Mouse (Mus musculus): Measurements from ENCODE around the gene Cdk6.
"Not testable (repeated sequence)": the region's sequence is repeated elsewhere in the genome, so short reads cannot be mapped to it uniquely, and the experiment has no call there.

Cdk6 gene

GRCm38 (mm10) chr5:3509503-3509902, 168.2 kb downstream of the Cdk6 start:
- DNase-seq (ENCODE audit: low spot score): no peak

DNA sequence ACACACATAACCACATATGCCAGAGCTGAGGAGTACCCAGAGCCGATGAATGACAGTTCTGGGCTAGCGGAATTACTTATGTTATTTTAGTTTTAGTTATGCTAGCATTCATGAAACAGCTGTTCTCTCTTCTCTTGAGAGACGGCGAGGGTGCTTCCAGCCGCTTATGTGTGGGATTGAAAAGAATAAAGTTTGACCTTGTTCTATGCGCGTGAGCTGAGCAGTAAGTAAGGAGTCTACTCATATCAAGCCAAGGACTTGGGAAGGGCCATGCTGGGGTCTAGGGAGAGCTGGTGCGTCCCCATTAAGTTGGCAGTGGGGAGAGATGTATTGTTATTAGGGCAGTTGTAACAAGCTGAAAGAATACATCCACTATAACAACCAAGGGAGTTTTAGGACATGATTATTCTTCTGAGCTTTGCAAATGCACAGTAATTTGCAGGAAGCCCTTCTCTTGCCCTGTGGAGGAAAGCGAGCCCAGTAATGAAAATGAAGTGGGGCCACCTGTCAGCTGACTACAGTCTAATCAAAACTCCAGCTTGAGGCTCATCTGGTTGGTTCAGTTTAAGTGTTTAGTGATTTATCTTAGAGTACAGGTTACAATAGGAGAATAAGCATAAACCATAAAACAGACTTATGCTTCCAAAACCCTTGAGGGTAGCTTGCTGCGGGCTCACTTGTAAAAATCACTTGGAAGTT, 170.0 kb downstream of the Cdk6 start:
- DNase-seq (ENCODE audit: low spot score): no peak

DNA sequence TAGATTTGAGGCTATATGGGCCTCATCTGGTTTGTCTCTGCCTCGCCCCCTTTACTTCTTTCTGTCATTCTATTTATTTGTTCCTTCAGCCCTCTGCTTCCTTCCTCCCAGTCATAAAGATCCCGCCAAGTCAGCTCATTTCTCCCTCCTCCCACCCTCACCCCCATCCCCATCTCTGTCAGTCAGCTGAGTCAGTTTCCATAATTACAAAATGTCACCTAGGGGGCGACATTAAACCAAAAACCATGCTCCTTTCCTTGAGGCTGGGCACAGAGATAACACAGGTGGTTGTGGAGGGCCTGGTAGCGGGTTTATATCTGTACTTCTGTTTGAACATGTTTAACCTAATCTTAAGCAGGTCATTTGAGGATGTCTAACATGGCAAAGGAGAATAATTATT, 171.3 kb downstream of the Cdk6 start:
- DNase-seq (ENCODE audit: low spot score): no peak

DNA sequence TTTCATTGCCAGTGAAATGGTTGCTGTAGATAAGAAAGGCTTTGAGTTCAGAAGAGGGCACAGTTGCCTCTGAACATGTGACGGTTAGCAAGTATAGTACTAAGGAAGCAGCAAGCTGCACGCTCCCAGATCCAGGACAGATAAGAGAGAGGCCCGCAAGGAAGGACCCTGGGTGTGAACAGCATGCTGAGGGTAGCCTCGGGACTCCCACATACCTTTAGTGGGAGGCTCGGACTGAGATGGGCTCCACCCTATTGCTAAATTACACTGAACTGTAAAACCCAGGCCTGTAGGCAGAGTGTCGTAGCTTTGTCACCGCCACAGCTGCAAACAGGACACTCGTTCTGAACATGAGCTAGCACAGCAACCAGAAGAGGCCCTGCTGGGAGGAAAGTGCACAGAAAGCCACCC, 173.6 kb downstream of the Cdk6 start:
- no peak for DNase-seq (ENCODE audit: low spot score)

- no peak for DNase-seq (ENCODE audit: low spot score)
Observed at GRCm38 (mm10) chr5:3515477-3515876, 174.2 kb downstream of the Cdk6 start.

DNA sequence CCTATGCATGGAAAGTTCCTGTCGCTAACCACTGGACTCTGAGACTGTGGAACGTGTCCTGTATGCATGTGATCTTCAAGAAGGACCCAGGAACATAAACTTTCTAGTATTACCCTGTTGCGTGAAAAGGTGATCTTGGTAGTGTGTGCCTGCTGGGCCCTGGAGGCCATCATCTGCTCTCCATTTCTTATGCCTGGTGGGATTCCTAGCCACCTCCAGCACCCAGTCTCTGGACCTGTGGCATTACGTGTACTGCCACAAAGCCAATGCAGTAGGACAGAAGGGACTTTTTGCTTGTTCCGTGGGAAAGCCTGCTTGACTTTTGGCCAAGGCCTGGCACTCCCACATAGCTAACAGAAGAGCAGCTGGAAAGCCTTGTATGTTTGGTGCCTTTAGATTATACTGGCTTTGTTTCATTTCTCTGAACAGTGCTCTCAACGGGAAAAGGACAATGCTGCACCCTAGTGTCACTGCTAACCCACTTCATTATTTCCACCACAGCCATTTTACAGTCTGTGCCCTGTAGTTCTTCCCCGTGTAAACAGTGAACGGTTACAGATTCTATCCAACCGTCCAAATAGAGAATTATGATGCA, 175.3 kb downstream of the Cdk6 start:
- DNase-seq (ENCODE audit: low spot score): no peak

- DNase-seq (ENCODE audit: low spot score): no peak
Observed at GRCm38 (mm10) chr5:3520493-3521359, 179.4 kb downstream of the Cdk6 start.

GRCm38 (mm10) chr5:3521741-3522140, 180.5 kb downstream of the Cdk6 start:
- DNase-seq (ENCODE audit: low spot score): no peak

GRCm38 (mm10) chr5:3522826-3523225, 181.5 kb downstream of the Cdk6 start:
- DNase-seq (ENCODE audit: low spot score): no peak

DNA sequence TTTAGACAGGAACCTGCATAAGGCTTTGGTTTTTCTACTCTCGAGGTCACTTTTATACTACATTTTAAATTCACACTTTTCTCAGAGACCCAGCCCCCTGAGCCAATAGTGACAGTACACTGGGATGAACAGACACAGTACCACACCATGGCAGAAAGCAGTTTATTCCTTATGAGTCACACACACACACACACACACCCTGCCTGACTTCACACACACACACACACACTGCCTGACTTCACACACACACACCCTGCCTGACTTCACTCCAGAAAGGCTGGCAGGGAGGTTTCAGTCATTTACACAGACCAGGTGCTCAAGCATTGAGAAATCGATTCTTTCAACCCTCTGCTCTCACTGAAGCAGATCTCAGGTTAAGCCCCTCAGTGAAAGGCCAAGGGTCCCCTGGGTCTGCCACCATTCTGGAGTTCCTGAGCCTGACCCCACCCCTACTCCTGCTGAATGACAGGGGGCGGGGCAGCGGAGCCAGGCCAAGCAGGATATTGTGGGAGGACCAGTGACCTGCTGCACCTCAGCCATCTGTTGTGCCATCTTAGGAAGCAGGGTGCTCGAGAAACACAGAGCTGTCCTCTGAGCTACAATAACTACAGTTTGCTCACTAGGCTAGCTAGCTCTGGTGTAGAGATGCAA, 185.9 kb downstream of the Cdk6 start:
- DNase-seq (ENCODE audit: low spot score): no peak

GRCm38 (mm10) chr5:3529585-3530189, 188.4 kb downstream of the Cdk6 start:
- DNase-seq (ENCODE audit: low spot score): no peak

- not testable (repeated sequence) for DNase-seq (ENCODE audit: low spot score)
Observed at GRCm38 (mm10) chr5:3532048-3532447, 190.8 kb downstream of the Cdk6 start.

- no peak for DNase-seq (ENCODE audit: low spot score)
Observed at GRCm38 (mm10) chr5:3536592-3537212, 195.4 kb downstream of the Cdk6 start.

DNA sequence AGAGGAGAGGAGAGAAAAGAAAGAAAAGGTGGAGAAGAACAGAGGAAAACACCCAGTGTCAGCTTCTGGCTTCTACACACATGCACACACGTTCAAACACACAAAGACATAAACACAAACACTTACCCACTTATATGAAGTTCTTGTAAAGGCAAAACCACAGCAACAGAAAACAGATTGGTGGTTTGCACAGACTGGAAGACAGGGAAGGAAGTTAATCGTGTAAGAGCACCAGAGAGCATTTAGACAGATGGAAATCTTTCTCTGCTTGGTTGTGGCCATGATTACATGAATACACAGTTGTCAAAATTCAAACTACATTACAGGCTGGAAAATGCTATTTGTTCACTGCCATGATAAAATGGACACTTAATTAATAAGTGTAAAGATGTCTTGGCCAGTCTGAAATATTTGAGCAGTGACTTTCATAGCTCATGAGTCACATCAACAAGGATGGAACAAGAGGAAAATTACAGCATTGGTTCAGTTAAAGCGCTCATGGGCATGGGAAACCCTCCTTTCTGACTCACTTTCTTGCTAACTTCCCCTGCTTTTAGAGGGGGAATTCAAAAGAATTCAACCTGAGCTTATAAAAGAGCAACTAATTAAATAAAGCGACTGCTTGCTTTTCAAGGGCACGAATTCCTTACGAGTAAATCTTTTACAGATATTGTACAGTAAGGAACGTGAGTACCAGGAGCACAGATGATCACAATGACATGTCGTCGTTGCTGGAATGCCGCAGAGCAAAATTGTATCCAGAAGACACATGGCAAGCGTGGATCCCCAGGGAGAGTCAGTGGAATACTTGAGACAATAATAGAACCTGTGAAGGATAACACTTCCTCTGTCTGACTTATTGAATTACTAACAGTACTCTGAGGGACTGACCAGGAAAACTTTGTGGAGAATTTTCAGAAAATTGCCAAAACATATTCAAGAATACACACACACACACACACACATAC, 197.5 kb downstream of the Cdk6 start:
- no peak for DNase-seq (ENCODE audit: low spot score)

DNA sequence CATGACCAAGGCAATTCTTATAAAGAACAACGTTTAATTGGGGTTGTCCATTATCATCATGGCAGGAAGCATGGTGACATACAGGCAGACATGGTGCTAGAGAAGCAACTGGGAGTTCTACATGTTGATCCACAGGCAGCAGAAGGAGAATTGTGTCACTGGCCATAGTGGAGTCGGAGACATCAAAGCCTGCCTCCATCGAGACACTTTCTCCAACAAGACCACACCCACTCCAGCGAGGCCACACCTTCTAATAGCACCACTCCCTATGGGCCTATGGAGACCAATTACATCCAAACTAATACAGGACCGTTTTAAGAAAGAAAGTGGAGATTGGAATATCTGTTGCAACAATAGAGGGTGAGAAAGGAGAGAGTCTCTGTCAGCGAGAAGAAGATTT, 200.6 kb downstream of the Cdk6 start:
- no peak for DNase-seq (ENCODE audit: low spot score)

GRCm38 (mm10) chr5:3543629-3544479, 202.6 kb downstream of the Cdk6 start, which contains the start of gene Fam133b:
Fam133b (plus strand) TSS chr5:3543833.
- peak; percentile 86 for DNase-seq (ENCODE audit: low spot score)

DNA sequence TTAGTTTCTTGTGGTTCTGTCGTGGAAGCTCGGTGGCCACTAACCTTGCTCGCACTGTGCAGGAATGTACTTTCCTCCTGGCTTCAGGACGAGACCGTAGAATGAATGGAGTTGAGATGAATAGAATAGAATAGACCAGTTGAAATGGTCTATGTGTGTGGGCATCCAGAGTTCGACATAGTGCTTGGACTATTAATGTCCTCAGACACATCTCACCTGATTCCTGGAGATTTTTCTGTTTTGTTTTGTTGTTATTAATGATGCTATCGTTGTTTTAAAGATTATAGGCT, 203.1 kb downstream of the Cdk6 start:
- no peak for DNase-seq (ENCODE audit: low spot score)

GRCm38 (mm10) chr5:3546226-3546625, 204.9 kb downstream of the Cdk6 start:
- DNase-seq (ENCODE audit: low spot score): no peak

- no peak for DNase-seq (ENCODE audit: low spot score)
Observed at GRCm38 (mm10) chr5:3551481-3551880, 210.2 kb downstream of the Cdk6 start.

DNA sequence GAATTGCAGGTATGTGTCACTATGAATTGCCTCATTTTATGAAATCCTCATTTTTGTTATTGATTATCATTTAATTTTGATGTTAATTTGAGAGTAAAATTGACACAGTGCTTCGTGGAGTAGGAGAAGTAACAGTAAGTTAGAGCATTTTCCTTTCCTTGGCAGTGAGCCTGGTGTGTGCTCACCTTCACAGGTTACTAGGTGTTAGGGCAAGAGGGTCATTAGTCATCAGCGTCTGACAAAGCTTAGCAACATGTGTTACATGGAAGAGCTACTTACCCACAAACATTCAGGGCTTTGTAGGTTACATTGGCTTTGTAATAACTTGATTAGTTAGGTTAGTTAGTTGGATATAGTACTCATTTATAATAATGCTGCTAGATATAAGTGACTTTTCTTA, 212.9 kb downstream of the Cdk6 start:
- DNase-seq (ENCODE audit: low spot score): no peak

Measured in left cerebral cortex, adult 11 months (tissue).